Mouse (Mus musculus) cerebellum, postnatal 14 days (tissue): ENCODE results near the gene Zfp503.

Experiments
- DNase-seq, 2 experiments: peaks; one replicate each; pipeline ENCODE4 v3.0.0; 2021; ENCODE audit warnings: mixed read lengths in 2 of 2

Zfp503 gene

GRCm38 (mm10) chr14:21966276-21966675 is 23.1 kb downstream of the Zfp503 start:
- DNase-seq, result no peak

GRCm38 (mm10) chr14:21962381-21963050 is 26.9 kb downstream of the Zfp503 start:
- DNase-seq, result no peak

GRCm38 (mm10) chr14:21959243-21959642 is 30.2 kb downstream of the Zfp503 start:
- peak; percentile 90 to 93 for DNase-seq

- DNase-seq, result no peak
Observed at GRCm38 (mm10) chr14:21958643-21959042, 30.8 kb downstream of the Zfp503 start.

- DNase-seq, result no peak
Observed at GRCm38 (mm10) chr14:21952541-21952940, 36.9 kb downstream of the Zfp503 start.

- no peak for DNase-seq
Observed at GRCm38 (mm10) chr14:21951896-21952523, 37.4 kb downstream of the Zfp503 start.

GRCm38 (mm10) chr14:21944946-21945345 is 44.5 kb downstream of the Zfp503 start:
- DNase-seq, result peak in 1 of 2 experiments; percentile 16

GRCm38 (mm10) chr14:21941581-21941980 is 47.8 kb downstream of the Zfp503 start:
- no peak for DNase-seq

GRCm38 (mm10) chr14:21937116-21937515 is 52.3 kb downstream of the Zfp503 start:
- no peak for DNase-seq

- DNase-seq, result no peak
Observed at GRCm38 (mm10) chr14:21936102-21936630, 53.2 kb downstream of the Zfp503 start.
